Mouse (Mus musculus): ENCODE data around the gene Nrros. TPM values are rescaled to one million over a fixed set of nuclear protein-coding genes. Genes with fewer than 3 reads are reported as not detected.

Nrros gene
- total and polyA plus RNA-seq, 2 experiments from 2014 or later: 4.9 to 11.3 TPM

GRCm38 (mm10) chr16:32167819-32168545 is 2.6 kb upstream of the Nrros start:
- H3K9me3 ChIP-seq (ENCODE audit: low read length): no peaks in the 10 kb centered on the region
- H3K27ac ChIP-seq (ENCODE audit: low read depth, low read length): no peak overlapping the region
- no peak for DNase-seq (ENCODE audit: low spot score)
- TF ChIP-seq CTCF (IDR thresholded peaks at IDR 0.05): no peak
- ATAC-seq (ENCODE audit: low FRiP score): no peak
- 93% methylated on average over 4 of the region's 4 CpGs for WGBS
- no peak overlapping the region for H3K4me2 ChIP-seq (ENCODE audit: low read depth, low read length, poor library complexity, severe bottlenecking)
- H3K9ac ChIP-seq (replicated peaks; ENCODE audit: low read length, poor library complexity, severe bottlenecking): no peak overlapping the region
- H3K4me3 ChIP-seq (ENCODE audit: low read depth, low read length): no peak overlapping the region
- H3K27me3 ChIP-seq (ENCODE audit: insufficient read depth, low read length): peaks cover 5% of the 10 kb centered on the region; the same call in 1 of the 2 replicates
- 0 out of 2 replicates have a peak, but pooled peaks cover 3% of the 10 kb centered on the region for H3K4me1 ChIP-seq (ENCODE audit: insufficient read depth, low read length)
- no peaks in the 10 kb centered on the region for H3K36me3 ChIP-seq (ENCODE audit: insufficient read depth, low read length)

GRCm38 (mm10) chr16:32164396-32165027 is 882 bp downstream of the Nrros start:
- Histone ChIP-seq H3K4me2 (ENCODE audit: low read depth, low read length, poor library complexity, severe bottlenecking) (peak overlapping the region; percentile 80), H3K4me1 (ENCODE audit: insufficient read depth, low read length) (0 out of 2 replicates have a peak, but pooled peaks cover 3% of the 10 kb centered on the region), H3K9ac (replicated peaks; ENCODE audit: low read length, poor library complexity, severe bottlenecking) (no peak overlapping the region), H3K4me3 (ENCODE audit: low read depth, low read length) (peak overlapping the region; percentile 41; the same call in 1 of the 2 replicates), H3K36me3 (ENCODE audit: insufficient read depth, low read length) (no peaks in the 10 kb centered on the region), H3K27ac (ENCODE audit: low read depth, low read length) (no peak overlapping the region), H3K9me3 (ENCODE audit: low read length) (no peaks in the 10 kb centered on the region), H3K27me3 (ENCODE audit: insufficient read depth, low read length) (peaks cover 5% of the 10 kb centered on the region; the same call in 1 of the 2 replicates)
- WGBS: 72% methylated on average over 19 of the region's 19 CpGs
- ATAC-seq (ENCODE audit: low FRiP score): no peak
- no peak for TF ChIP-seq CTCF (IDR thresholded peaks at IDR 0.05)
- DNase-seq (ENCODE audit: low spot score): no peak

- H3K4me3 ChIP-seq (ENCODE audit: low read depth, low read length): no peak overlapping the region
- 0 out of 2 replicates have a peak, but pooled peaks cover 3% of the 10 kb centered on the region for H3K4me1 ChIP-seq (ENCODE audit: insufficient read depth, low read length)
- peaks cover 5% of the 10 kb centered on the region; the same call in 1 of the 2 replicates for H3K27me3 ChIP-seq (ENCODE audit: insufficient read depth, low read length)
- ATAC-seq (ENCODE audit: low FRiP score): no peak
- H3K9me3 ChIP-seq (ENCODE audit: low read length): no peaks in the 10 kb centered on the region
- 81% methylated on average over 5 of the region's 5 CpGs for WGBS
- no peak overlapping the region for H3K9ac ChIP-seq (replicated peaks; ENCODE audit: low read length, poor library complexity, severe bottlenecking)
- no peak overlapping the region for H3K27ac ChIP-seq (ENCODE audit: low read depth, low read length)
- no peak for TF ChIP-seq CTCF (IDR thresholded peaks at IDR 0.05)
- no peak overlapping the region for H3K4me2 ChIP-seq (ENCODE audit: low read depth, low read length, poor library complexity, severe bottlenecking)
- DNase-seq (ENCODE audit: low spot score): no peak
- H3K36me3 ChIP-seq (ENCODE audit: insufficient read depth, low read length): no peaks in the 10 kb centered on the region
These were observed 1.5 kb downstream of the Nrros start for GRCm38 (mm10) chr16:32163891-32164290.

GRCm38 (mm10) chr16:32163392-32163791 is 2.0 kb downstream of the Nrros start:
- Histone ChIP-seq H3K27ac (ENCODE audit: low read depth, low read length) (no peak overlapping the region), H3K4me3 (ENCODE audit: low read depth, low read length) (no peak overlapping the region), H3K9ac (replicated peaks; ENCODE audit: low read length, poor library complexity, severe bottlenecking) (no peak overlapping the region), H3K4me1 (ENCODE audit: insufficient read depth, low read length) (0 out of 2 replicates have a peak, but pooled peaks cover 3% of the 10 kb centered on the region), H3K27me3 (ENCODE audit: insufficient read depth, low read length) (peaks cover 5% of the 10 kb centered on the region; the same call in 1 of the 2 replicates), H3K4me2 (ENCODE audit: low read depth, low read length, poor library complexity, severe bottlenecking) (no peak overlapping the region), H3K9me3 (ENCODE audit: low read length) (no peaks in the 10 kb centered on the region), H3K36me3 (ENCODE audit: insufficient read depth, low read length) (no peaks in the 10 kb centered on the region)
- no peak for TF ChIP-seq CTCF (IDR thresholded peaks at IDR 0.05)
- 78% methylated on average over 4 of the region's 4 CpGs for WGBS
- no peak for DNase-seq (ENCODE audit: low spot score)
- ATAC-seq (ENCODE audit: low FRiP score): no peak

DNA sequence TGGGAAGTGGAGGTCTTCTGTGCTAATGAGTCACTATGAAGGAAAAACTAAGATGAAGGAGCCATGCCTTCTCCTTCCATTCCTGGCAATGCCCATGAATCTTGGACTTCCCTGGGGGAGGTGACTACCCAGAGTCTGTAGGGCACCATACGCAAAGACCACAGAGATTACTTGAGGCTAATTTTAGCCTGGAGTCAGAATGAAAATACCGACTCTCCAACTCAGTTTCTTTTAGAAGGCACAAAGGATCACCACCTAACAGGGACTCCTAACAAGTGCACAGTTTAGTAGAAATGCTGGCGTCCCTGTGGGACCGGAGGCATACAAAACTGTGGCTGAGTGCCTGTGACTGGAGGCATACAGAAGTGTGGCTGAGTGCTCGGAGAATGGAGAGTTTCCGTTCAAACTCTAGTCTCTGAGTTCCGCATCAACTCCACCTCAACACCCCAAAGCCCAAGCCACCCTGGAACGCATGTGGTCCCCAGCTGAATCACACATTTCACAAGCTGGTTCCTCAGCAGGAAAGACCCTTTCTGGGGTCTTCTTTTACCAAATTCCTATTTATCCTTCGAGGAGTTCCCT is 4.6 kb downstream of the Nrros start:
- Histone ChIP-seq H3K4me1 (ENCODE audit: insufficient read depth, low read length) (0 out of 2 replicates have a peak, but pooled peaks cover 3% of the 10 kb centered on the region), H3K27me3 (ENCODE audit: insufficient read depth, low read length) (peaks cover 5% of the 10 kb centered on the region; the same call in 1 of the 2 replicates), H3K4me3 (ENCODE audit: low read depth, low read length) (no peak overlapping the region), H3K4me2 (ENCODE audit: low read depth, low read length, poor library complexity, severe bottlenecking) (no peak overlapping the region), H3K27ac (ENCODE audit: low read depth, low read length) (no peak overlapping the region), H3K9ac (replicated peaks; ENCODE audit: low read length, poor library complexity, severe bottlenecking) (no peak overlapping the region), H3K9me3 (ENCODE audit: low read length) (no peaks in the 10 kb centered on the region), H3K36me3 (ENCODE audit: insufficient read depth, low read length) (no peaks in the 10 kb centered on the region)
- no peak for DNase-seq (ENCODE audit: low spot score)
- ATAC-seq (ENCODE audit: low FRiP score): no peak
- TF ChIP-seq CTCF (IDR thresholded peaks at IDR 0.05): no peak
- WGBS: 88% methylated on average over 9 of the region's 9 CpGs

Measured in midbrain, postnatal 0 days (tissue).